Mouse (Mus musculus) midbrain, embryonic 15.5 days (tissue): Measurements from ENCODE around the gene Cep170. TPM values are rescaled to one million over a fixed set of nuclear protein-coding genes. Genes with fewer than 3 reads are reported as not detected.

Experiments
- ATAC-seq: fragments of 200-750 bp; cut with Nextera tagmentation; replicated peaks from 2 replicates; pipeline ENCODE4 v1.8.0; 2017; ENCODE audit warnings: moderate TSS enrichment
- H3K27ac ChIP-seq: fragments of 300-500 bp; sonication (generic); 2 replicates; pipeline ENCODE4 v1.5.1; 2015; ENCODE audit warnings: mild to moderate bottlenecking, inconsistent platforms
- H3K27me3 ChIP-seq: fragments of 300-500 bp; sonication (generic); replicated peaks from 2 replicates; pipeline ENCODE4 v1.6.1; 2015; ENCODE audit warnings: inconsistent platforms
- H3K36me3 ChIP-seq: fragments of 300-500 bp; sonication (generic); replicated peaks from 2 replicates; pipeline ENCODE4 v1.6.1; 2015; ENCODE audit warnings: inconsistent platforms
- H3K4me1 ChIP-seq: fragments of 300-500 bp; sonication (generic); 2 replicates; pipeline ENCODE4 v1.6.1; 2015; ENCODE audit warnings: inconsistent platforms
- H3K4me2 ChIP-seq: fragments of 300-500 bp; sonication (generic); 2 replicates; pipeline ENCODE4 v1.6.1; 2015; ENCODE audit warnings: inconsistent platforms, mild to moderate bottlenecking, moderate library complexity
- H3K4me3 ChIP-seq: fragments of 300-500 bp; sonication (generic); 2 replicates; pipeline ENCODE4 v1.5.1; 2015; ENCODE audit warnings: mild to moderate bottlenecking, inconsistent platforms
- H3K9ac ChIP-seq: fragments of 300-500 bp; sonication (generic); 2 replicates; pipeline ENCODE4 v1.6.1; 2015; ENCODE audit warnings: mild to moderate bottlenecking, inconsistent platforms
- H3K9me3 ChIP-seq: fragments of 300-500 bp; sonication (generic); 2 replicates; pipeline ENCODE4 v1.6.1; 2016; ENCODE audit warnings: inconsistent platforms
- WGBS: fragments of 180-500 bp; shearing (Covaris S2); methylation state at CpG from one replicate; pipeline ENCODE4 v1.1.7; 2015; ENCODE audit warnings: mixed read lengths; 5-methylcytosine and 5-hydroxymethylcytosine counted together
- polyA plus RNA-seq: library from polyadenylated mRNA; unstranded; fragments of >200 nt; fragmentation: Nextera tagmentation; extraction: Ambion mirVana; gene quantifications from 2 replicates; pipeline ENCODE4 v1.2.1, GENCODE M21; 2015

The Cep170 gene
- polyA plus RNA-seq, 1 experiment from 2014 or later = 138 TPM

DNA sequence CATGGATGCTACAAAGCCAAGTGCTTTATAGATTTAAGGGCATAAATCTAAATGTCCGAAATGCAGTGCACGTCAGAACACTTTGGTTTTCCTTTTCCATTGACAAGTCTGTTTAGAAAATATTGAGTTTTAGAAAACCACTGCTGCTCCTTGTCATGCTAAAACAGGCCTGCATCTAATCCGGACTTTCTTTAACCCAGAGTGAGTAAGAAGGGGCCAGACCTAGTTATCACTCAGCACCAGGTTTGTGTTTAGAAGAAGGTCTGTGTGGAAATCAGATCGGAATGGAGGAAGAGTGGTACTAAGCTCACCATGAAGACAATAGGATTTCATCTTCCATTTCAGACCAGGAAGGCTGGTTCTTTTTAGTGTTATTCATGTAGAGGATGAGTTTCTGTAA is 9.1 kb upstream of the Cep170 start:
- H3K27me3 ChIP-seq = no peaks in the 10 kb centered on the region
- peaks cover 6% of the 10 kb centered on the region; the same call in 1 of the 2 replicates for H3K4me1 ChIP-seq
- ATAC-seq = no peak
- no peak overlapping the region for H3K4me3 ChIP-seq
- no peaks in the 10 kb centered on the region for H3K9me3 ChIP-seq
- no peak overlapping the region for H3K9ac ChIP-seq
- H3K27ac ChIP-seq = no peak overlapping the region
- H3K4me2 ChIP-seq = no peak overlapping the region
- 87% methylated on average over 4 of the region's 4 CpGs for WGBS
- H3K36me3 ChIP-seq = no peaks in the 10 kb centered on the region

DNA sequence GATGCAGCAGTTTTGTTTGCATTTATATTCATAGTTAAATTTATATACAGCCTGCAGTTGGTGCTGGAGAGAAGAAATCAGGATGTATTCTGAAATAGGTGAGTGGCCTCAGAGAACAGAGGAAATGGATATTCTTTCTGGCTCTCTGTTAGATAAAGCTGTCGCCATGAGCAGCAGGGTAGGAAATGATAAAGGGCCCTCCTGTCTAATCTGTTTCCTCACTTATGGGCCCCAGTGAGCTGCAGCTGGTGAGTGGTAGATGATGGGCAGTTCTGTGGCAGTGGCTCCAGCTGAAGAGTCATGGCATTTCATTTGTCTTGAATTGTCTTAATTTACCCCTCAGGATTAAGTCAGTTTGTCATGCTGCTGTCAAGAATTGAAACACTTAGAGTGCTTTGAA is 8.1 kb upstream of the Cep170 start:
- peaks cover 6% of the 10 kb centered on the region; the same call in 1 of the 2 replicates for H3K4me1 ChIP-seq
- H3K36me3 ChIP-seq = no peaks in the 10 kb centered on the region
- WGBS = 29% methylated on average over 1 of the region's 1 CpGs
- no peak overlapping the region for H3K9ac ChIP-seq
- H3K27ac ChIP-seq = no peak overlapping the region
- no peak overlapping the region for H3K4me2 ChIP-seq
- no peak overlapping the region for H3K4me3 ChIP-seq
- H3K27me3 ChIP-seq = no peaks in the 10 kb centered on the region
- ATAC-seq = no peak
- H3K9me3 ChIP-seq = no peaks in the 10 kb centered on the region

DNA sequence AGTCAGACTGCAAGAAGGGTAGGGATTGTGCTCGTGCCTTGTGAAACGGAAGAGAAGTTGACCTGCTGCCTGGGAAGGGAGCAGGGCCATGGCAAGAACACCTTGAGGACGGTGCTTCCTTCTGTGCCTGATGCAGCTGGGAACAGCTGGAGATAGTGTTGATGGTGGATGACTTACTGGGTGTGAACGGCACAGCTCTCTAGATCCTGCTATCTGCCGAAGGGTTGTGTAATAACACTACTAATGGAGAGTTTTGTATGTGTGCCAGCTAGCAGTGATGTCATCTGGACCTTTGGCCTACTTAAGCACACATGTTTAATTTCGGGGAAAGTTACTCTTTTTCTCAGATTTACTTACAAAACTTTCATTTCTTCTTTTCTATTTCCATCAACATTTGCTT is 4.9 kb upstream of the Cep170 start:
- no peak overlapping the region for H3K27ac ChIP-seq

DNA sequence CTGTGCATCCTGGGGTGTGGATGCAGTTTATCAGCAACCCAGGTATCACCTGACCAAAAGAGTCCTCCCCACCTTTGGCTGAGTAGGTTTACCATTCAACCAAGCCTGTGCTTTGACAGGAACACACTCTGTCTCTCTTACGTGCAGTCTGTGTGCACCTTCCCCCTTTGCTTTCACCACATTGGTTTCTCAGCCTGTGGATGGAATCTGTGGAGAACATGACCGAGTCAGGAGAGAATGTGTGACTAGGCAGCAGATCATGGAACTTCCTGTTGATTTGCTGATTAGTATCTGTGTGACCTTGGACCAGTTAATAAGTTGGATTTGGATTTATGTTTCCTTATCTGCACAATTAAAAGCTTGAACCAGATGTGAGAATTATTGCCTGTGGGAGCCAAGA is 4.3 kb upstream of the Cep170 start:
- H3K4me3 ChIP-seq = no peak overlapping the region
- 87% methylated on average over 2 of the region's 2 CpGs for WGBS

More for the DNA sequence above, 4.9 kb upstream of the Cep170 start:
- Histone ChIP-seq H3K4me3 (no peak overlapping the region), H3K27me3 (no peaks in the 10 kb centered on the region), H3K4me2 (no peak overlapping the region), H3K36me3 (no peaks in the 10 kb centered on the region), H3K4me1 (peaks cover 18% of the 10 kb centered on the region), H3K9ac (no peak overlapping the region), H3K9me3 (no peaks in the 10 kb centered on the region)
- 84% methylated on average over 6 of the region's 6 CpGs for WGBS
- no peak for ATAC-seq

DNA sequence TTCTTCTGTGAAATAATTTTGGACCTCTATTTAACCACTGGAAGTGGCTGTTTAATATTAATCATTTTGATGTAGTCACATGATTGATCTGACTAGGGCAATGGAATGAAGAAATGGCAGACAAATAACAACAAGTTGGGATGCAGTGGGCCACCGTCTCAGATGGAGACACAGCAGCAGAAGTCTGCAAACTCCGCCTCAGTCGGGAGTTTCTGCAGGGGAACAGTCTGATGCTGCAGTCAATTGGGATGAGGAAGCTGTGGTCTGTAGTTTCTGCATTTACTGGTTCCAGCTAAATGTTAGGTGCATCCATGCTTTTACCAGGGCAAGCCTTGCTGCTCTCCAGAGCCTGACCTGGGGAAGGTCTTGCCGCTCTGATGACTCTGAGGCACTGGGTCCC is 2.9 kb upstream of the Cep170 start:
- Histone ChIP-seq H3K27ac (no peak overlapping the region), H3K27me3 (no peaks in the 10 kb centered on the region), H3K4me3 (no peak overlapping the region), H3K4me1 (peaks cover 20% of the 10 kb centered on the region), H3K9ac (no peak overlapping the region), H3K9me3 (no peaks in the 10 kb centered on the region), H3K36me3 (no peaks in the 10 kb centered on the region), H3K4me2 (no peak overlapping the region)
- 88% methylated on average over 4 of the region's 4 CpGs for WGBS
- no peak for ATAC-seq

More for the DNA sequence above, 4.3 kb upstream of the Cep170 start:
- H3K4me1 ChIP-seq = peaks cover 18% of the 10 kb centered on the region
- H3K36me3 ChIP-seq = no peaks in the 10 kb centered on the region
- H3K27ac ChIP-seq = no peak overlapping the region
- no peak overlapping the region for H3K9ac ChIP-seq
- H3K4me2 ChIP-seq = no peak overlapping the region
- H3K27me3 ChIP-seq = no peaks in the 10 kb centered on the region
- no peak for ATAC-seq
- H3K9me3 ChIP-seq = no peaks in the 10 kb centered on the region

DNA sequence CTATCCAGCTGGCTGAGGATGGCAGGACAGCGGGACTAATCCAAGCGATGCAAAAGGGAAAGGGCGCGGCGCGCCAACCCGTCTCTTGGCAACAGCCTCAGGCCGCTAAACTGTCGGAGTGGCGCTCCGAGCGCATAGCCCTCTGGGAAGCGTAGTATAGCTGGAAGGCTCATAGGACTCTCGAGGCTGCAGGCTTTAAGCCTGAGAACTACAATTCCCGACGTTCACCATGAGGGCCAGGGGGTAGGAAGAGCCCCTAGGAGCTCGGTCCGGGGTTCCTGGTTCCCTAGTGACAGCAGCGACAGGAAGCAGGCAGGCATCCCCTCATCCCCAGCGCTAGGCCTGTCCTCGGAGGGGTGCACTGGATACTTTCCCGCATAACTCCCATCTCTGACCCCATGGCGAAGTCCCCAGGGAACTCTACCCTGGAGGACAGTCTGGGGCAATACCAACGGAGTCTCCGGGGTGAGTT is 760 bp upstream of the Cep170 start, which contains the start of gene Sdccag8:
Sdccag8 (plus strand) TSS at position 70 of the 472 bp plus-strand sequence.
- H3K27ac ChIP-seq = peak within 1 kb of the TSS; percentile 100
- WGBS = 0% methylated on average over 25 of the region's 25 CpGs
- ATAC-seq = peak; percentile 97

DNA sequence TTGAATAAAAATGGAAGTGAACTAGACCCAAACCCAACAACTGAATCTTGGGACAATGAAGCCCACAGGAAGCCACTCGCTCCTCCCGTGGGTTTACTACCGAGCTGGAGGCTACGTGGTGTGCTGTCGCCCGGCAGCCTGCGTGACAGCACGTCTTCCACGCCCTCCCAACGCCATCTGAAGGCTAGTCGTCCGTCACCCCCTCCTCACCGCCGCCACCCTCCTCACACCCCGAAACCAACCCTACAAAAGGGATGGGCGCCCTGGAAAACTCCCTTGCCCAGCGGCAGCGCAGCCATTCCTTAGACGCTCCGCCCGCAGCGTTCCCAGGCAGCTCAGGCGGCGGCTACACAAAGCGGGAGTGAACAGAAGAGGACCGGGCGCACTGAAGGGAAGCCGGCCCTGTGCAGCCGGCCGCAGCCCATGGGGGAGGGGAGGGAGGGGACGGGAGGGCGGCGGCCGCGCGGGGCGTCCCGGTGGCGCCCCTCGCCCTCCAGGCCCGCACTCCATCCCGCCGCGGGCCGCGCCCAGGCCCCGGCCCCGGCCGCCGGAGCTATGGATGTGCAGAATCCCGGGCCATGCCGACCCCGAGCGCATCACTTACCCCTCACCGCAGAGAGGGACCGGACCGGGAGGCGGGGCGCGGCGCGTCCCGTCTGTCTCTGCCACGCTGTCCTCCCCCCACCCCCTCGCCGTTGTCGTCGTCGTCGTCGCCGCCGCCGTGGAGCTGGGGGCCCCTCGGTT is 403 bp downstream of the Cep170 start:
- Histone ChIP-seq H3K36me3 (no peaks in the 10 kb centered on the region), H3K4me1 (peaks cover 42% of the 10 kb centered on the region), H3K27me3 (no peaks in the 10 kb centered on the region), H3K9me3 (no peaks in the 10 kb centered on the region), H3K9ac (peak overlapping the region; percentile 94), H3K27ac (peak overlapping the region; percentile 100), H3K4me3 (peak overlapping the region; percentile 83), H3K4me2 (peak overlapping the region; percentile 62)
- WGBS = under 1% methylated on average over 68 of the region's 75 CpGs
- ATAC-seq = peak; percentile 64

More for the DNA sequence above, 760 bp upstream of the Cep170 start, which contains the start of gene Sdccag8:
- Histone ChIP-seq H3K9me3 (no peaks in the 10 kb centered on the region), H3K36me3 (no peaks in the 10 kb centered on the region), H3K4me1 (peaks cover 33% of the 10 kb centered on the region), H3K27me3 (no peaks in the 10 kb centered on the region), H3K4me2 (peak within 1 kb of the TSS; percentile 62), H3K4me3 (peak within 1 kb of the TSS; percentile 83), H3K9ac (peak within 1 kb of the TSS; percentile 94)

DNA sequence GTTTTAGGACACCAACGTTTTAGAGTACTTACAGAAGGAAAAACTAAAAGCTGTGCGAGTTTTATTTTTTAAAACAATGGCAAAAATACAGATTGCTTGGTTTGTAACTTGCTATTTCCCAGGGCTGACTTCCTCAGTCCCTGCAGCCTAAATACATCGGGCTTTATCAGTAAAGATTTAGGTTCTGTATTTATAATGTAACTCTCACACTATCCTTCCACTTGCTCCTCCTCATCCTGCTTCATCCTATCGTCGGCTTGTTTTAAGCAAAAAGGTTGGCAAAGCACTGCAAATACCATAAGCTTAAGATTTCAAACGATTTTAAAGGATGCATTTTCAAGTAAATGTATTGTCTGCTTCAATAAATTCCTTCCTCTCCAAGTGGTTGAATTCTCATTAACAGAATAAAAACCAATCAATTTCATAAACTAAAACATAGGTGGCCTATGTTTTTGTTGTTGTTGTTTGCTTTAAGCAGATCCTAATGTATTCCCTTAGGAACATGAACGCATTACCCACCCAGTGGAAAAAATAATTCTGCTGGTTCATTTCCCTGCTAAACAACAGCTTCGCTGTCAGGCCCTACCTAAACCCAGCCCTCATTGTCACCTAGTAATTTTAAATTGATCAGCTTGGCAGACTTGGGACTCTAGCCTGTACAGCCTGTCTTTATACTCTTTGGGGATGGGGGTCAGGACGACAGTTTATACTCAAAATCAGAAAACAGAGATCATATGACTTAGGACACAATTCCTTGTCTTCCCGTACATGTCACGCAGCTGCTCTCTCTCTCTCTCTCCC is 1.2 kb downstream of the Cep170 start:
- Histone ChIP-seq H3K9me3 (no peaks in the 10 kb centered on the region), H3K27ac (peak overlapping the region; percentile 100), H3K4me3 (peak overlapping the region; percentile 83), H3K4me2 (peak overlapping the region; percentile 62), H3K4me1 (peaks cover 45% of the 10 kb centered on the region), H3K27me3 (no peaks in the 10 kb centered on the region), H3K36me3 (no peaks in the 10 kb centered on the region), H3K9ac (peak overlapping the region; percentile 94)
- ATAC-seq = no peak
- 14% methylated on average over 11 of the region's 11 CpGs for WGBS

DNA sequence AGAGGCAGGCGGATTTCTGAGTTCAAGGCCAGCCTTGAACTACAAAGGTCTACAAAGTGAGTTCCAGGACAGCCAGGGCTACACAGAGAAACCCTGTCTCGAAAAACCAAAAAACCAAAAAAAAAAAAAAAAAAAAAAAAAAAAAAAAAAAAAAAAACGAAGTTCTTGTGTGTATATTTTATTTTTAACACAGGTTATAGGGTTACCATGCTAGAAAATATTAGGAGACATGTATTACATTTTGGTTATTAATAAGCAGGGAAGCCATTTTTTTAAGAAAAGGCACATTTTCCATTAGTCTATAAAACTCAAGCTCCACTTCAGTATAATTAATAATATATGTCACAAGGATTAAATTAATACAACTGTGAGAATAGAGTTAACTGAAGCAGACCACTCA is 2.0 kb downstream of the Cep170 start:
- Histone ChIP-seq H3K4me1 (peaks cover 48% of the 10 kb centered on the region), H3K27ac (peak overlapping the region; percentile 100; the same call in 1 of the 2 replicates), H3K27me3 (no peaks in the 10 kb centered on the region), H3K36me3 (no peaks in the 10 kb centered on the region), H3K4me2 (peak overlapping the region; percentile 62), H3K9me3 (no peaks in the 10 kb centered on the region), H3K9ac (peak overlapping the region; percentile 94), H3K4me3 (peak overlapping the region; percentile 83)
- ATAC-seq = no peak
- 75% methylated on average over 3 of the region's 3 CpGs for WGBS

DNA sequence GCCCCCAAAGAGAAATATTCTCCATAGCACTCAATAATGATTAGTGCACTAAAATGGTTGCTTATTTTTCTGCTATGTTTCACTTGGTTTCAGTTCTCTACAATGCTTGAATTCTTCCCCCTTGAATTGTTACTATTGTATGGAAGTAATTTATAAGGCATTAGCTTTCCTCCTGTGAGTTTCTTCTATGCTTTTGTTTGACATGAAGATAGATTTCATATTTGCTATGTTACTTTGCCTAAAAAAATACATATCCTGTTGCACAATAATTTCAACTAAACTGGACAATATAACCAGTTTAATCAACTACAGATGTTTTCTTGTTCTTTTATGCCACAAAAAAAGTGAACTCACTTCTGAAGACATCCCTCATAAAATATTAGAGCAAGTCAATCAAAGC is 3.7 kb downstream of the Cep170 start:
- Histone ChIP-seq H3K9ac (no peak overlapping the region), H3K27me3 (no peaks in the 10 kb centered on the region), H3K4me1 (peaks cover 47% of the 10 kb centered on the region), H3K36me3 (no peaks in the 10 kb centered on the region), H3K4me2 (no peak overlapping the region), H3K4me3 (no peak overlapping the region), H3K9me3 (no peaks in the 10 kb centered on the region), H3K27ac (no peak overlapping the region)
- ATAC-seq = no peak

DNA sequence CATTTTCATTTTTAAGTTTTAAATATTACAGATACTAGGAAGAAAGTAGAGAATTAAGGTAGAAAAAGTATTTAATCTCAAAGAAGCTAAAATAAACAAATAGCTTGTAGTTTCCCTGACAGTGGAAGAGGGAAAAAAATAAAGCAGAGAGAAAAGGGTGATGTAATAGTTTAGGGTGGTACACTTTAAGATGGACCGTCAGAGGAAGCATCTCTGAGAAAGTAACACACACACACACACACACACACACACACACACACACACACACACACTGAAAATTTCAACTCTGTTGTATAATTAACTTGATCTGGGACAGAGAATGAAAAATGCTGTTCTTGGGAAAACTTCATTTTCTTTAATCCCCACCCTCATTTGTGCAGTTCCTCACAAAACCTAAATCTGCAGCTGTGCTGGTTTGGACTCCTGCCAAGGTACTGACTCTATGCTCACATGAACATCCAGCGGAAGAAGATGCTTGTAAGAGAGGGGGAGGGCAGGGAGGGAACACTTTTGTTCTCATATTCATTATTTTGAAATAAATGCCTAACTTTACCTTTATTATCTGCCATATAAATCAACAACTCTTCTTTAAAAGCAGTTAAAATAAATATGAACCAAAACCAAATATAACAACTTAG is 13.0 kb downstream of the Cep170 start:
- H3K9ac ChIP-seq = no peak overlapping the region
- H3K27me3 ChIP-seq = no peaks in the 10 kb centered on the region
- no peak overlapping the region for H3K27ac ChIP-seq
- no peaks in the 10 kb centered on the region for H3K9me3 ChIP-seq
- no peak overlapping the region for H3K4me3 ChIP-seq
- no peaks in the 10 kb centered on the region for H3K36me3 ChIP-seq
- peak; percentile 40; the same call in 1 of the 2 replicates for ATAC-seq
- 12% methylated on average over 2 of the region's 2 CpGs for WGBS
- peaks cover 15% of the 10 kb centered on the region for H3K4me1 ChIP-seq
- no peak overlapping the region for H3K4me2 ChIP-seq

DNA sequence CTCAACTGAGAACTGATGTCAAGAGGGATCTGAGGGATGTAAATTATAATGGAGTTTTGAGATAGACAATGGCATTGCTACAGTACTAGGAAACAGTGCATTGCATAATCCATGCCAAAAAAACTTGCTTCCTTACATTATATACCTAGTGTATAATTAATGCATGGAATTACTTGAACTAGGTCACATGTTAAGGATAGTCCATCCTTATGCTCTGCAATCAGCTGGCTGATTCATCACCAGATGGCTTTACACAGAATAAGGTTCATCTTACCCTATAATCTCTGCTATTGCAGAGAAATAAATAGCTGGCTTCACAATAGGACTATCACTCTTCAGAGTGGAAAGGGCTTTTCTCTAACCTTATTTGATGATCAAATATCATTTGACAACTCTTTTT is 15.2 kb downstream of the Cep170 start:
- Histone ChIP-seq H3K27me3 (no peaks in the 10 kb centered on the region), H3K4me2 (no peak overlapping the region), H3K27ac (no peak overlapping the region), H3K9me3 (no peaks in the 10 kb centered on the region), H3K9ac (no peak overlapping the region), H3K36me3 (no peaks in the 10 kb centered on the region), H3K4me1 (peaks cover 18% of the 10 kb centered on the region), H3K4me3 (no peak overlapping the region)
- ATAC-seq = no peak
